Mouse (Mus musculus): Measurements from ENCODE around the gene Cdkn2c.

Cdkn2c gene

DNA sequence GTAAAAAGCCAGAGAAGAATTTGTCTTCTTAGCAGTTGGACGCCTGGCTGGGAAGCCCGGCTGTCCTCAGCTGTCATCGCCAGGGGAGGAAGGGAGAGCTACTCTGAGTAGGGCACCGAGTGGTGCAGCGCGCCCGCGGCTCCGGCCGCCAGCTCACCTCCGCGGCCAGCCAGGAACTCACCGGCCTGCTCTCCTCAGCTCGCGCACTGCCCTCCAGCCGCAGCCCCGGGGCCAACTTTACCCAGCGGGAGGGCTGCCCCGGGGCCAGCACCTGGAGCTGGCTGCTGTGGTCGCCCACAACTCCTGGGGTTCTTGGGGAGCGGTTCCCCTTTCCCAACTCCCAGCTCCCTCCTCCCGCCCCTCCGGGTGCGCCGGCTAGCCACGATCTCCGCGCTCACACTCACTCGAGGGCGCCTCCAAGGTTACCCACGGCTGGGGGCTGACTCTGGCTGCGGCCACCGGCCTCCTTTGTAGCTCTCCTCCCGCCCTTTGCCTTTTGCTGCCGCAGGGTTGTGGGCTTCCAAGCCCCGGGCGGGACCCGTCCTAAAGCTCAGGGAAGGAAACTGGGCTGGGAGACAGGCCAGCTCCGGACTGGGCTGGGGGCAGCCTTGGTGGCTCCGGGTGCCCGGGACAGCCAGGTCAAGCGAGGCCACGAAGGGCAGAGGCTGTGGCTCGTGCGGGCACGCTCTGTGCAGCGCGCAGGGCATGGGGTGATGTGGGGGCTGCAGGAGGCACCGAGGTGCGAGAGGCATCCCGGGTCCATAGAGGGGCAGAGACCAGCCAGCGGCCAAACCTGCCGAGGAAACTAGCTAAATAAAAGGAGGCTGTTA, 9.8 kb downstream of the Cdkn2c start:
- DNase-seq: peak; percentile 46

DNA sequence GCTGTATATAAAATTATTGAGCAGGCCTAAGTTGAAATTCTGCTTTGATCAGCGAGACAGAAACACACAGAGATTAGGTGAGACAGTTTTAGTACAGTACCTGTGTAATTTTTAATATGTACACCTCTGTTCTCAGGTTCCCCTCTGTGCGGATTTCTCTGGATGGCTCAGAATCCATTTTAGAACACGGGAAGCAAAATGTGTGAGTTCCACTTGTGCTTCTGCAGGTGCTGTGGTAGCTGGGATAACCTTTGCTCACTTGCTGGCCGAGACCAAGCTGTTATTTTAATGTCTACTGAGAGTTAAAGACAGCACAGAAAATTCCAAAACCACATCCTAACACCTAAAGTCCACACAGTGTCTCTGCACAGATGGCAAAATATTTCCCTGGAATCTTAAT, 10.7 kb downstream of the Cdkn2c start:
- no peak for DNase-seq

DNA sequence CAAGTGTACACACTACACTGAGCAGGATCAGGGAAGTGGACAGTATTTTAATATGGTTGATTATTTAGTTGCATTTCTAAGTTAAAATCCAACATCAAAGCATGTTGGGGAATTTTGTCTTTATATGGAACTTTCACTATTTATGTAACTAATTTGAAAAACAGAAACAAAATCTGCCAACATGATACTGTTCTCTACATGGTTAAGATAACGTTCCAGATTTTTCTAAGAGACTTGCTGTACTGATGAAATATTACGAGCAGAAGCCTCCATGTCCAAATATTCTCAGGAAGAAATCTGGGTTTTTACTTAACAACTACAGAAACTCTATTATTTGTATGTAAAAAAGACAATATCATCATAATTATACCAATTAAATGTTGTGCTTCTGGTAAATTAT, 11.3 kb downstream of the Cdkn2c start:
- no peak for DNase-seq

DNA sequence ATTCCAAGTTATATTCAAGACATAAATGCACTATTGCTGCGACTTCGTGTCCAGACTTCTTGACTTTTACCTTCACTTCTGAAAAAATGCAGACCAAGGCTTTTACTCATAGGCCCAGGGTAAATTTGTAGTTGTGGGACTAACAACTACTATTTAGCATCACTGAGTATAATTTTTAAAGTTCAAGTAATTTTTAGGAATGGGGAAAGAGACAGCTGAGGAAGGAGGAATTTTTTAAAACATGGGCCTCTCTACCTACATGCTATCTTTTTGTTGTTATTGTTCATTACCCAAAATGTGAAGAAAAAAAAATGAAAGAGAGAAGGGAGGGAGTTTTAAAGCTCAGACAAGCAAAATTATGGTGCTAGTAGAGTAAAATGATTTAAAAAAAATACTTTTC, 12.3 kb downstream of the Cdkn2c start:
- DNase-seq: no peak

DNA sequence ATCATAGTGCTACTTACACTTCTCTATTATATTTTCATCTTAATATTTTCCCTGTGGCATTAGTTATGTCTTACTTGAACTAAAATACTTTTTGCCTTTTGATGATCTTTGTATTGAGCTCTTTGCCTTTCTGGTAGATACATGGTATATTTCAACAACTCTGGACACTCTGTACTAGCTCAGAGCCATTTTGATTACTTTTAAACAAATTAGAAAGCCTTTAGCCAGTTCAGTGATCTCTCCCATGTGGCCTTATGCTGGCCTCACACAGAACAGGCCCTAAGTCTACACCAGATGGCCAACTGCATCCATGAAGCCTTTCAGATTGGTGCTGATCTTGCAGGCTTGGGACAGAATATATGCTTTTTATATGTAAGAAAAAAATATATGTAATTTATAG, 13.7 kb downstream of the Cdkn2c start:
- DNase-seq: no peak

DNA sequence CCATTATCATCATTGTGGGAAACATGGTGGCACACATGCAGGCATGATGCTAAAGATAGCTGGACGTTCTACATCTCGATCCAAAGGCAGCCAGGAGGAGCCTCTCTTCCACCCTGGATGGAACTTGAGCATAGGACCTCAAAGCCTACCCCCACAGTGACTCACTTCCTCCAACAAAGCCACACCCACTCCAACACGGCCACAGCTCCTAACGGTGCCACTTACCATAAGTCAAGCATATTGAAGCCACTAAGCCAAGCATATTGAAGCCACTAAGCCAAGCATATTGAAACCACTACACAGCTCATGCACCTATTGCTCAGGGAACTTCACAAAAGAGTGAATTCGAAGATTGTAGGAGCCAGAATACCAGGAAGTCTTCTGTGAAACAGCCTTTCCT, 17.7 kb downstream of the Cdkn2c start:
- DNase-seq: no peak

DNA sequence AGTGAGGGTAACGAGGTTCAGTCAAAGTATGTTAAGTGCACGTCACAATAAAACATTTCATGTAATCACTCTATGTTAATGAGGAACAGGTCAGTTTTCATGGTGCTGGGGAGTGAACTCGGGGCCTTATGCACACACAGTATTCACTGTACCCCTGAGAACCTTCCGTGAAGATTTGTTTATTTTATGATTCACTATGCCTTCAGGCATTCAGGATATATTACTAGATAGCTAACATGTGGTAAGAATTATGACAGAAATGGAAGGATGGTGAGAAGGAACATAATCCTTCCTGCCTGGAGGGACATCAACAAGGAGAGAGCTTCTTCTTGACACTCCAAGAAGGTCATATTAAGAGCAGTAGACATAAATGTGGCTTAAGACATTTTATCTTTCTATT, 19.7 kb downstream of the Cdkn2c start:
- no peak for DNase-seq

DNA sequence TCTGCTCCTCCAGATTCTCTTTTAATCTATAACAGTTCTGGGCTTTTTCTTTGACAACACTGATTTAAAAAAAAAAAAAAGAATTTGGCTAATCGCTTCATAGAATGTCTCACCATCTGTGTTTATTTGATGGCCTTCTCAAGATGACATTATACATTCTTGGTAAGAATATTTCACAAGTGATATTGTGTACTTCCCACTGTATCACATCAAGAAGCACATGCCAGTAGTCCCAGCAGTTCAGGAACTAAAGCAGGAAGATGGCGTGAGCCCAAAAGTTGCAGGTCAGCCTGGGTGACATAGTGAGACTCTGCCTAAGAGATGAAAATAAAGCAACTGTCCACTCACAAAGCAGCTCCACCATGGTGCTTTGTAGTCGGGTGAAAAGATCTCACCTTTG, 25.5 kb downstream of the Cdkn2c start:
- no peak for DNase-seq

DNA sequence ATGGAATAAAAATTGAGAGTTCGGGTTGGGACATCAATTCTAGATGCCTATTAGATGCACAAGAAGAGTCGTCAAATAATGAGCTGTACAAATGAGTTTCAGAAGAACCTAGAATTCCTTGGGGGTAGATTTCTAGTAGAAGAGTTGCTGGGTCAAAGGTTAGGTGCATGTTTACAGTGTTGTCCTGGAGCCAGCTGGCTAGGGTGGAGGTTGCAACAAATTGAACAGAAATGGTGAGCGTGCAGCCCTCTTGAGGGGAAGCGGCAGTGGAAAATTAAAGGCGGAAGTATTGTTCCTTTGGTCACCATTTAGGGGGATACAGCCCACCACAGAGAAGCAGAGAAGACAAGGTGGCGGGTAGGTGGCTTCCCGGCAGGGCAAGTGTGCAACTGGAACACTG, 26.8 kb downstream of the Cdkn2c start:
- no peak for DNase-seq

DNA sequence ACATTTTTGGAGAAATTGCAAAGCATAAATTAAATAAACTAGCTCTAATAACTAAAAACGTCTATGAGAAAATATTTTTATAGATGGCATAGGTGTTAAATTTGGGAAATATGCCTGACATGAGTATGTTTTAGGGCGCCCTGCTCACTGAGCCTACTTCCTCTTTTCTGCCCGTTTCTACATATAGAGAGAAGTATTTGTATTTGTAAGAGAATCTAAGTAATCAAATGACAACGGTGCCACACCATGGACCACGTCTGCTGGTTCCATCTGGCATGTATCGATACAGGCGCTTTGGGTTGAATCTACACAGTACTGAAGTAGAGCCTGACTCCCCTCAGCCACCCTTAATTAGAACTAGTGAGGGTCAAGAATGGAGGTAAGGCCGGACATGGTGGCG, 27.6 kb downstream of the Cdkn2c start:
- no peak for DNase-seq

DNA sequence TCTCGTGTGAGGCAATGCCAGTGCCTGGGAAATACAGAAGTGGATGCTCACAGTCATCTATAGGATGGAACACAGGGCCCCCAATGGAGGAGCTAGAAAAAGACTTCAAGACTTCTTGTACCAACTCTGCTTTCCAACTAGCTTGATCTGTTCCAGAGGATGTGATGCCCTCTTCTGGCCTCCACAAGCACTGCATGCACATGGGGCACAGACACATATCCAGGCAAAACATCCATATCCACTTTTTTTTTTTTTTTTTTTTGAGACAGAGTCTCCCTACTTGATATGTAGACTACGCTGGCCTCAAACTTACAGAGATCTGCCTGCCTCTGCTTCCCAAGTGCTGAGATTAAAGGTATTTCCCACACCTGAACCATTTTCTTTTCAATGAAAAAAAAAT, 32.0 kb downstream of the Cdkn2c start:
- no peak for DNase-seq

DNA sequence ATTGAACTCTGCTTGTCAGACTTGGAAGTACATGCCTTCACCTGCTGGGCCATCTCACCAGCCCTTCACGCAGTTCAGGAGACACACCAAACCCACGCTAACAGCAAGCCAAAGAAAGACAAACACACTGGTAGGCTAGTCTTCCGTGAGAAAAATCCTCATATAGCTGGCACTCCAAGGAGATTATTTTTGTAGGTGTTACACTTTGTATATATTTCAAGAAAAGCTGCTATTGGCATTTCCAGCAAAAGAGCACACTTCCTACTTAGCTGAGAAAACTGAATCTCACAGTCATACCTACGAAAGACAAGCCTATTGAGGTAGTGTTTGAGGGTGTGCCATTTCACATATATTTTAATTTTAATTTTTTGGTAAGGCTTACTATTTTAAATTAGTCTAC, 36.0 kb downstream of the Cdkn2c start:
- DNase-seq: no peak

DNA sequence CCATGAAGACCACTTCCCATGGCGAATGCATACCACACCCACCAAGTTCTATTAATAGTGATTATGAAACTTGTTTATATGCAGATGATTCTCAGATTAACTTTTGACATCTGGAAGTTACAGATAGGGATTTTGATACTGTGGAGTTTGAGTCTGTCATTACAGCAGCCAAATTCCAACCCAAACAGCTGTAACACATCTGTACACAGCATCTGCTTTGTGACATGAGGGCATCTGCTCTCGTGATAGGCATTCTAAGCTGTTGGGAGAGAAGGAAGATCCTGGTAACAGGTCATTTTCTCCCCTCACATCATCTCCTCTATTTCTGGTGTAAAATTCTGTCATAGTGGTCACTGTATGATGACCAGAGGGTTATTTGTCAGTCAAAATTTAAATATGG, 36.8 kb downstream of the Cdkn2c start:
- DNase-seq: no peak

DNA sequence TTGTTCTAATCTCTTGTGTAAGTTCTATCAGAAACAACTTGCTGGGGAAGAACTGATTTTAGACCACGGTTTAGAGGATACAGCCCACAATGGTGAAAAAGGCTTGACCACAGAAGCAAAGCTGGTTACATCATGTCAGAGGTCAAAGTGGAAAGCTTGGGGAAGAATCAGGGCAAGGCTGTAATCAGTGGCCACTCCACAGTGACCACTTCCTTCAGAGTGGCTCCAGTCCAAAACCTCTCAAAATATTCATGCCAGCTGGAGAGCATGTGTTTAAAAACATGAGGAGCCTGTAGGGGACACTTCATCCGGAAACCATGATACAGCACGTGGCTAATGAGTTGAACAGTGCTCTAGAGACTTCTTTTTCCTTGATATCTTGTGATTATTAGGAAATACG, 54.4 kb downstream of the Cdkn2c start:
- DNase-seq: no peak
